Mouse (Mus musculus) gastrocnemius, postnatal 14 days (tissue): ENCODE data around the gene Cped1. TPM values are rescaled to one million over a fixed set of nuclear protein-coding genes. Genes with fewer than 3 reads are reported as not detected.
"Not testable (repeated sequence)": the region's sequence is repeated elsewhere in the genome, so short reads cannot be mapped to it uniquely, and the experiment has no call there.

Experiments used
- DNase-seq: peaks from one replicate; pipeline ENCODE4 v3.0.0; 2021; ENCODE audit warnings: mixed read lengths
- intact Hi-C: fragments of 180-260 bp; cut with DNase I; formaldehyde crosslinking; loops from one replicate; pipeline ENCODE4 v1.15.1; 2025; ENCODE audit warnings: low total_unique reads
- total RNA-seq, 2 experiments: library from RNA; stranded (reverse); gene quantifications; 2 replicates each; pipeline ENCODE4 v1.2.3; 2021

Gene Cped1
- total RNA-seq, 2 experiments from 2014 or later = 15.6 to 16.3 TPM

GRCm38 (mm10) chr6:22122693-22123092 lies 137.0 kb downstream of the Cped1 start:
- DNase-seq = no peak
- intact Hi-C loops = loop anchor here (5.0 kb wide), 1 partner anchor 375 kb away; no protein-coding TSS in a partner anchor

- intact Hi-C loops = loop anchor here (5.0 kb wide), 1 partner anchor 374 kb away; no protein-coding TSS in a partner anchor
- no peak for DNase-seq
Observed at GRCm38 (mm10) chr6:22123332-22123731, 137.6 kb downstream of the Cped1 start.

- intact Hi-C loops = loop anchor here (5.0 kb wide), 1 partner anchor 373 kb away; no protein-coding TSS in a partner anchor
Observed at GRCm38 (mm10) chr6:22124575-22125330, 139.0 kb downstream of the Cped1 start.

GRCm38 (mm10) chr6:22135038-22135631 lies 149.4 kb downstream of the Cped1 start:
- DNase-seq = no peak
- intact Hi-C loops = no loop called here

More at GRCm38 (mm10) chr6:22124575-22125330, 139.0 kb downstream of the Cped1 start:
- not testable (repeated sequence) for DNase-seq

GRCm38 (mm10) chr6:22136805-22137204 lies 151.1 kb downstream of the Cped1 start:
- intact Hi-C loops = no loop called here
- no peak for DNase-seq

- DNase-seq = no peak
- intact Hi-C loops = no loop called here
Observed at GRCm38 (mm10) chr6:22140786-22141185, 155.1 kb downstream of the Cped1 start.

- intact Hi-C loops = no loop called here
- DNase-seq = no peak
Observed at GRCm38 (mm10) chr6:22147236-22147635, 161.5 kb downstream of the Cped1 start.

- DNase-seq = no peak
- intact Hi-C loops = no loop called here
Observed at GRCm38 (mm10) chr6:22148511-22148910, 162.8 kb downstream of the Cped1 start.

- intact Hi-C loops = no loop called here
- peak; percentile 59 for DNase-seq
Observed at GRCm38 (mm10) chr6:22157461-22157860, 171.7 kb downstream of the Cped1 start.

GRCm38 (mm10) chr6:22161944-22162343 lies 176.2 kb downstream of the Cped1 start:
- intact Hi-C loops = no loop called here
- no peak for DNase-seq

- intact Hi-C loops = no loop called here
Observed at GRCm38 (mm10) chr6:22168388-22168787, 182.7 kb downstream of the Cped1 start.

GRCm38 (mm10) chr6:22178721-22179295 lies 193.1 kb downstream of the Cped1 start:
- DNase-seq = no peak
- intact Hi-C loops = no loop called here

More at GRCm38 (mm10) chr6:22168388-22168787, 182.7 kb downstream of the Cped1 start:
- DNase-seq = no peak

- DNase-seq = no peak
- intact Hi-C loops = no loop called here
Observed at GRCm38 (mm10) chr6:22180316-22180715, 194.6 kb downstream of the Cped1 start.

GRCm38 (mm10) chr6:22186967-22187366 lies 201.3 kb downstream of the Cped1 start:
- intact Hi-C loops = no loop called here
- no peak for DNase-seq

GRCm38 (mm10) chr6:22189346-22190335 lies 203.9 kb downstream of the Cped1 start:
- DNase-seq = no peak
- intact Hi-C loops = no loop called here

GRCm38 (mm10) chr6:22198603-22199002 lies 212.9 kb downstream of the Cped1 start:
- intact Hi-C loops = no loop called here
- no peak for DNase-seq

- intact Hi-C loops = no loop called here
- DNase-seq = no peak
Observed at GRCm38 (mm10) chr6:22199473-22199872, 213.8 kb downstream of the Cped1 start.

GRCm38 (mm10) chr6:22200133-22200532 lies 214.4 kb downstream of the Cped1 start:
- DNase-seq = no peak
- intact Hi-C loops = no loop called here

- no peak for DNase-seq
- intact Hi-C loops = no loop called here
Observed at GRCm38 (mm10) chr6:22201879-22202278, 216.2 kb downstream of the Cped1 start.
